Mouse (Mus musculus) spleen, postnatal 4 days (tissue): ENCODE results near the gene Trpm2.
"Not testable (repeated sequence)": the region's sequence is repeated elsewhere in the genome, so short reads cannot be mapped to it uniquely, and the experiment has no call there.

ENCODE experiments used
- DNase-seq, 2 experiments: peaks; one replicate each; pipeline ENCODE4 v3.0.0; 2022; ENCODE audit warnings: low spot score in 2 of 2

Gene Trpm2

DNA sequence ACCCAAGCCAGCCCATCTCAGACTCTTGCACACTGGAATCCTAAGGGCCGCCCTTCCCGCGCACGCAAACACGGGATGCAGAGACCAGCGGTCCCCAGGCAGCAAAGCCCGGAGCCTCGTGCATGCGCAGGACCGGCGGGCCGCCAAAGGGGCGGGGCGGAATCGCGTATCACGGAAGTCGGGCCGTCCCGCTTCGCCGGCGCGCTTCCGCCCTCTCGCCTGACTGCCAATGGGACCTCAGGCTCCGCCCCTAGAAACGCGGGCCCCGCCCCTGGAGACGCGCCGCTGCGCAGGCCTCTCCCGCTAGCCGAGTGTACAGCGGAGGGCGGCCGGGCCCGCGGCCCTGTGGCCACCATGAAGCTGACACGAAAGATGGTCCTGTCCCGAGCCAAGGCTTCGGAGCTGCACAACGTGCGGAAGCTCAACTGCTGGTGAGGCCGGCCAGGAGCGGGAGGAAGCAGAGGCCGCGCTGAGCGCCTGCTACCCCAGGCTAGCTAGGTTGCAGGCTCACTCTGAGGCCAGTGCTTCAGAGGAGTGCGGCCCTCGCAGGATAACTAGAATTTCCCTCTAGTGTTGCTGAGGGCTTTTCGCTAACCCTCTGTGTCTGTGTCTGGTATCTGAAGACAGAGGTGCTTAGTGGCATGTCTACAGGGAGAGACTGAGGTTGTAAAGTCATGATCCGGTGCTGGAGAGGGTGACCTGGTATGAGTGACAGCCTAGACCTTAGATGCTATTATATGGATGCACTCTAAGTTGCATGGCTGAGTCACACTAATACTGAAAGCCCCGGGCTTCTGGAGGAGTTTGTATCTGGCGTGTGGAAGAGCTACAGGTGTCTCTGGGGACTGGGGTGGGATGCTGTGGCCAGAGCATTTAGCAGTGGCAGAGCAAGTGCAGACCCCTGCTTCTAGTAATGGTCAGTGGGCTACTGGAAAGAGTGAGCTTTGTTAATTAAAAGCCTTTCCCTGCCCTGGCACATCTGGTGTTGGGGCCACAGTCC is 8.3 kb upstream of the Trpm2 start, which contains the start of gene 1810043G02Rik:
TSS of gene 1810043G02Rik (plus strand) at position 174 of the 1,000 bp plus-strand sequence.
- DNase-seq = peak; percentile 100

DNA sequence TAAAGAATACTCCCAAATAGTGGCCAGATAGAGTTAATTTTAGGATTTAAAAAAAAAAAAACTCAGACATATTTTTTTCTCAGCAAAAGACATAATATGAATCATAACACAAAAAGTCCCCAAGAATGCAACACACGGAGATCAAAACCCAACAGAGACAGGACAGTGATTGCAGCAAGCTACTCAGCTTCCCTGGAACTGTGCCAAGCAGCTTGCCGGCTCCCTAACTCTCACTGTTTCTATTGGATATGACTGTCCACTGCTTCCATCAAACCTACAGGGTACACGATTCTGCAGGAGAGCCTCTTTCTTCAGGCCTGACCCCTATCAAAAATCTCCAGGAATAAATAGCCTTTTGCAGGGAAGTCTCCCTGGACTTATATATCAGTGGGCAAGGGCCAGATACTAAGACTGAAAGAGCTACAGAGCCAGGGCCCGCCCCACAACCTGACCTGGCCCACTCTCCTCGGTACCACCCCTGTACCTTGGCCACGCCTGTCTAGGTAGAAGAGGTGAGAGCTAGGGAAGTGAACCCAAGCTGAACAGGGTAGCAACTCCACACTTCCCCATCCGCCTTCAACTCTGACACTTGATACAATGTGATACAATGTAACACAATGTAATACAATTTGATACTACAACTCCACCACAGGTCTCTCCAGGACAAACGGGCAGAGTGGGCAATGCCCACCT is 6.2 kb upstream of the Trpm2 start:
- no peak for DNase-seq

DNA sequence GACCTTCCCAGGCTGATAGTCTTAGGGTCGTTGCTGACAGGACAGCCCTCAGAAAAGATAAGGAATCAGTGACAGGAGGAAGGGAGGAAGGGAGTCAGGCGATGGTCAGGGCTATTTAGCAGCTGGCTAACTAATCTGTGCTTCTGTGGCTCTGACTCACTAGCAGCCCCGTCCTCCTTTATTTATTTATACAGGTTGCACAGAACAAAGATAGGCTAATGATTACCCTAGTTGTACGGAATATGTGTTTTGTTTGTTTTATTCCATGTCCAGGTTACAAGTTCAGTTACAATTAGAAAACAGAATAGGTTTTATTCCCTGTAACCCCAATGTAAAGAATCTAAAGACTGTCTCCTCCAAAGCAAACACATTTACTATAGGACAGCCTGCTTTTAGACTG is 5.3 kb upstream of the Trpm2 start:
- no peak for DNase-seq

DNA sequence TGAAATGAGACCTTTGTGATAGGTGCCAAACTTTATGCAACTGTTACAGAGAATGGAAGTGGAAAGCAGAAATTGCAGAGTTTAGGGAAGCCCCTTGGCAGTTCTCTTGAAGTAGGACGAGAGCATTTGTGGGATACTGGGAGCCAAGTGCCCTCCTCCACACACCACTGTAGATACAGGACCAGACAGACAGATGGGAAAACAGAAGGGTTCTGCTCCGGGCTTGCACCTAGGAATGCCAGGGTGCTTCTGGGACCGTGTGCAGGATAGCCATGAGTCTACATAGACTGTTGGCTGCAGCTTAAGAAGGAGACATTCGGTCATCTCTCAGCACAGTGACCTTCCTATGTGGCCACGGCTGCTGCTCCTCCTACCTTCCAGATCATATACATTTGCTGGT is 4.4 kb upstream of the Trpm2 start:
- no peak for DNase-seq

DNA sequence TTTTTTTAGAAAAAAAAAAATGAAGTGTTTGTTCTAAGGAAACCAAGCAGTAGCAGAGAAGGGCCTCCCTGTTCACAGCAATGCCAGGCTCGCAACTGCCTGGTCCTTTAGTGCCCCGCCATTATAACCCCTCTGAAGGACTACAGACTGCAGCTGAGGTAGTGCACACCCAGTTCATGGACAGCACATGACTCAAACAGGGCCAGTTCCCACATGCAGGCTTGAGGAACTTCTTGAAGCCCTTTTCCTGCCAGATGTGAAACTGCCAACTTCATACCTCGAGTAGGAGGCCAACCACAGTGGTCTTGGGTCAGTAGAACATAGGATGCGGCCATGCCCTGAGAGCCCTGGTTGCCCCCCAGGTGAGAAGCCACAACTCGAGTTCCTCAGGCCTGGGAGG is 4.0 kb upstream of the Trpm2 start:
- no peak for DNase-seq

DNA sequence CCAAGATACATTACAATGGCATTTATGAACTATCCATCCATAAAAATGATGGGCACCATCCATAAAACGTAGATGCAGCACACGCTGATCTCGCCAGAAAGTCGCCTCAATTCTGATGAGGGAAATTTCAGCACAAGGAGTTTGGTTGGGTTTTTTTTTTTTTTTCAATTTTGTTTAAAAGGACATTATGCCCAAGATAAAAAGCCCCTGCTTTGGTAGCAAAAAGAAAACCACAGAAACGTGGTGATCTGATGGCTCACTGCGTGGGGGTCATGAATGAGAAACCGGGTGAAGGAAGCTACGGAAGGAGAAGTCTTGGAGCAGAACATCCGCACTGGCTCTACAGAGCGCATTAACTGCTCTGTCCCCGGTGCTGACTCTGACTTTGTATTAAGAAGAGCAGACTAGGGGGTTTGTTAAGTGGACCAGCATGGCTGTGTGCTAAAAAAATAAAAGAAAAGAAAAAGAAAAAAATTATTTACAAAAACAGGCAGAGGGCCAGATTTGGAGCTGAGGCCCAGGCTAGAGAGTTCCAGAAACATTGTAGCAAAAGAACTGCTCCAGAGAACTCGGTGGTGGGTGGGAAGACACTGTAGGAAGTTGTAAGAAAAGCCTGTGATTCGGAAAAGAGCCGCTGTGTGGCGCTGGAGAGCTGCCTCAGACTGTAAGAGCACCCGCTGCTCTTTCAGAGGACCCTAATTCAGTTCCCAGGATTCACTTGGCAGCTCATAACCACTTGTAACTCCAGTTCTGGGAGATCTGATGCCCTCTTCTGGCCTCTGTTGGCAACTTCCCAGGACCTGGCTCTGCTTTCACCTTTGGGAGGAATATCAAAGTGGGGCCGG is 1.6 kb upstream of the Trpm2 start:
- peak; percentile 45 to 77 for DNase-seq

DNA sequence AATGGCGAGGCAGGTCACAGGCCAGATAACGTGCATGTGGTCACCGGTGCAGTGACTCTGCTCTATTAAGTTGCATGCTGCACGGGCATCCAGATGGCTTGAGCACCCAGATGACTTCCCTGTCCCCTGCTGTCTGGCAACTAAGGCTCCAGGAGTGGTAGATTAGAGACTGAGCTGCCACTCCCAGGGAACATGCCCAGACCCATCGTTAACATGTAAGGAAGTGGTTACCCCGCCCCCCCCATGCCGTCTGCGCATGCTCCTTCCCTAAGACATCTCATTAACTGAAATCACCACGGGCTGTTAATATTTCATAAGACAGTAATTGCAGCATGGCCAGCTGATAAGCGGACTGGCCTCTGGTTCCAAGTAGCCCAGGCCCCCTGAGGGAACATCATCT is 828 bp upstream of the Trpm2 start:
- DNase-seq = peak; percentile 39 to 70

DNA sequence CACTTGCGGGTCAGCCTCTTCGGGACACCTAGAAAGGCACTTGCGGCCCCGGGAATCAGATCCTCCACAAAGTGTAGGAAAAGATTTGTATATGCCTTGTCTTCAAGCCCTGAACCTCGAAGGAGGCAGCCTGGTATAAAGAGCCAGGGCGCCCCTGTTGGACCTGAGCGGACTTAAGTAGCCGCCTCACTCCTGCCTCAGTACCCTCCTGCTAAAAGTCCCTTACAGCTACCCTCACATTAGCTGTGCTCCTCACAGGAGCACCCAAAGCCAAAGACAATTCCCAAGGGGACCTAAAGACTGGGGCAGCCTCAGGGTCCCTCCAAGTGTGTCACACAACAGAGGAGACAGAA is 414 bp downstream of the Trpm2 start:
- DNase-seq = peak in 1 of 2 experiments; percentile 60

DNA sequence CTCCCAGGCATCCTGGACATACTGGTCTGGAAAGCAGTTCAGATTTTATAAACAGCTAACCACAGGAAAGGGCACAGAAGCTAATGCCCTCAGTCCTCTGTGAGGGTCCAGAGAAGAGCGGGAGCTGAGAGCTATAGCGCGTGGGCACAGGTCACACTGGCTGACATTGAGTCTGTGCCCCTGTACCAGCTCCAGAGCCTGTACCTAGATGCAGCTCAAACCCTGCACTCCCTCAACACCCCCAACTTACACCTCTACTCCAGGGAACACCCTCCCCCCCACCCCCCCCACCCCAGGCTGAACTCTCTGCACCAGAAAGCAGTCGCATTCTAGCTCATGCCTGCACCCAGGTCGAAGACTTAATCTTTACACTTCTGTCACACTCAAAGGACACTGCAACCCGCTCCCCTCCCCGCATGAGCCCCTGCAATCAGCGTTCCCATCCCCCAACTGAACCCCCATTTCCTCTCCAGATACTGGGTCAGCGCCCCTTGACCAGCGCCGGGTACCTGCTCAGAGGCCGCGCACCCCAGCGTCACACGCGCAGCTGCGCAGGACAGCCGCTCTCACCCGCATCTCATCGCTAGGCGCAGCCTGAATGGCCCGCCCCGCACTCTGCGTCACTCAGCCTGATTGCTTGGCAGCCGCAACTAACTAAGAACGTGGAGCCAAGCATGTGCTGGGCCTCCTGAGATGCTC is 940 bp downstream of the Trpm2 start:
- peak; percentile 31 to 73 for DNase-seq

DNA sequence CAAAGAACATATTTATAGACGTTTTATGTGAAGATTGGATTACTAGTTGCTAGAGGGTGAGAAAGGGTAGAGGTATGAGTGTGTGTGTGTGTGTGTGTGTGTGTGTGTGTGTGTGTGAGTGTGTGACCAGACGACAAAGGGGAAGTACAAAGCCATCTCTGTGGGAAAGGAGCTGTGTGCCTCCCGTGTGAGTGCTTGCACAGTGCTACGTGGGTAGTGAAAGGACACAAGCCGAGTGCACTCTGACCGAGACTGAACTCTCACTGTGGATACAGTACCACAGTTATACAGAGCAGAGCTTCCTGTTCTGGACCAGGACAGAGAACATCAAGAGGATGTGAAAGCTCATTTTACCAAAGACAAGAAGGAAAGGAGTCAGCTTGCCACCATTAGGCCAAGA is 6.4 kb downstream of the Trpm2 start:
- no peak for DNase-seq

DNA sequence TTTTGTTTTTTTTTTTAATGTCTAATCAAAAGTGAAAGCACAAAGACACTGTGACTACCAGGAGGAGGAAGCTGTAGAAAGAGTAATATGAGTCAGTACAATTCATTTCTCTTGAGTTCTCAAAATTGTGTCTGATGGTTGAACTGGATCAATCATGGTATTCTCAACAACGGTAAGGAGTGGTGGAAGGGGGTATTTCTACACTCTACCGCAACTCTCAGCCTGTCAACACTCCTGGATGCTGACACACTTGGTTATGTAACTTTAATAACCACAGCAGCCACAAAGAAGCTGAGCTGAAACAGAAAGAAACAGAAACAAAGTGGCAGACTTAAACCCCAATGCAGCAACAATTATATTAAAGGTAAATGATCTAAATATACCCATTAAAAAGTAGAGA is 7.6 kb downstream of the Trpm2 start:
- no peak for DNase-seq

DNA sequence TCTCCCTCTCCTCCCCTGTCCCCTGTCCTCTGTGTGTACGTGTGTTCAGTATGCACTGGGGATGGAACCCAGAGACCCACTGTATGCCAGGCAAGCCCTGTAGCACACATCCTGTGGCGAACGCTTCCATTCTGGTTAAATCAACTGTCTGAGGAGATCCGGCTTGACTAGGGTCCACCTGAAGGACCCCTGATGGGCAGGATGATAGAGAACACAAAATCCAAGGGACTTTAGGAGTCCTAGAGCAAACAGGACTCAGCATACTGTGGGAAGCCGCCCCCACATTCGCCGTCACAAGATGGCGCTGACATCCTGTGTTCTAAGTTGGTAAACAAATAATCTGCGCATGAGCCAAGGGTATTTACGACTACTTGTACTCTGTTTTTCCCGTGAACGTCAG is 19.9 kb downstream of the Trpm2 start:
- DNase-seq = not testable (repeated sequence)

DNA sequence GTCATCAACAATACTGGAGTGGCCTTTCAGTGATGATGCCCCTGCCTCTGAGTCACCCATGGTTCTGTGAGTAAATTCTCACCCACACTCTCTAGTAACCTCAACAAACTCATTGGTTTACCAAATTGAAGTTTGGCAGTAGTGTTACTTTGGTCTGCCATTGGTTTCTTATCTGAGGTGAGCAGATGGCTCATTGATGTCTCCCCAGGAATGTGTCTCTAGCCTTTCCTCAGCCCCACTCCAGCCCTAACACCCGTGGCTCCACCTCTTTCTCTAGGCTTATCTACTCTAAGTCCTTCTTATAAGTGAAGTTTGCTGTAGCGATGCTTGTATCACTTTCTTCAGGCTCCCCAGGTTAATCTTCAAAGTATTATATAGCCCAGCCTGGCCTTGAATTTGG is 30.7 kb downstream of the Trpm2 start:
- no peak for DNase-seq

DNA sequence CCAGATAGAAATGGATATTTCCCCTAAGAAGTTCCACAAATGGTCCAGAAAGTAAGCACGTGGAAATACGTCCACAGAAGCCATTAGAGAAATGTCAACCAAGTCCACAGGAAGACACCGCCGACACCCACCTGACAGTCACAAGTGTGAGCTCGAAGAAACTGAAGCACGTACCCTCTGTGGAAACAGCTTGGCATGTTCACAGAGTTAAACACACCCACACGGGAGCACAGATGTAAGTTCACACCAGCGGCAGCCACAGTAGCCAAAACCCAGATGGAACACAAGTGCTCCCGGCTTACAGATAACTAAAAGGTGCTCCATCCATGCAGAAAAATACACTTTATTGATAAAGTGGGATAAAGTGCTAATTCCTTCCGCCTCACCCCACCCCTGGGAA is 43.0 kb downstream of the Trpm2 start:
- DNase-seq = no peak

DNA sequence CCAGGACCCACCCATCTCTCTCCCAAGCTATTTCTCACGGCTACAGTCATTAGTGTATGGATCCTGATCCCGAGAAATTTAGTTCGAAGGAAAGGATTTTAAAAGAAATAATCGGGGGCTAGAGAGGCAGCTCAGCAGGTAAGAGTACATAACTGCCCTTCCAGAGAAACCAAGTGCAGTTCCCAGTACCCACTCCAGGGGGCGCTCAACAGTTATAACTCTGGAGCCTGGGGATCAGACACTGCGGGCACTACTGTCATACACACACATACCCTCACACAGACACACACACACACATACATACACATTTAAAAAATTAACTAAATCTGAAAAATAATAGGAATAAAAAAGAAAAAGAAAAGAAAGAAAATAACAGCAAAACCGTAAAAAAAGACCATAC is 44.2 kb downstream of the Trpm2 start:
- peak; percentile 61 to 86 for DNase-seq

DNA sequence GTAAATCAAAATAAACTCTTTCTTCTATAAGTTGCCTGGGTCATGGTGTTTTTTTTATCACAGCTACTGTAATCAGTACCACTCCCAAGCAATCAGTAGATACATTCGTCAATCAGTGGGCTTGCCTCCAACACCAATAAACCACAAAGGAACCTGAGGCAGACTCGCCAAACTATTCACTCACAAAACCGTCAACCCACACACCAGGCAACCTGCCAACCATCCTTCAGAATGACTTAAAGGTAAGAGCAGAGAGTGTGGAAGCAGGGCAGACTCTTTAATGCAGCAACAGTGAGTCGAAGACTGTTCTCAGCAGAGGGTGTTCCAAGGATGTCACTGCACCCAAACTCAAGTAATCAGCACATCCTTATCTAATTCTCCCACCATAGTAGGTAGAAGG is 47.7 kb downstream of the Trpm2 start:
- no peak for DNase-seq

DNA sequence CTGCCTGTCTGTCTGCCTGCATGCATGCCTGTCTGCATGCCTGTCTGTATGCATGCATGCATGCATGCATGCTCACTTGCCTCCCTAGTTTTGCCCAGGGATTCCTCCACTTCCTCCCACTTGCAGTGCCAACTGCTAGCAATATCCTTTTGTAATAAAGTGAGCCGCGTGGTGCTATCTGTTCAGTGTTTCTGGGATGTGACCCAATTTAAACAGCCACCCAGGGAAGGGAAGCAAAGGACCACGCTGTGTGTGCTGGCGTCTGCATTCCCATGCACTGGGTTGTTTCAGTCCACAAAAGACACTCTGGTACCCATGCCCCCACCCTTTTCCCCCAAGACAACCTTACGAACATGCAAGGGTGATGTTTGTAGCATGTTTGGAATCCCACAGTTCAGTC is 49.4 kb downstream of the Trpm2 start:
- DNase-seq = no peak

DNA sequence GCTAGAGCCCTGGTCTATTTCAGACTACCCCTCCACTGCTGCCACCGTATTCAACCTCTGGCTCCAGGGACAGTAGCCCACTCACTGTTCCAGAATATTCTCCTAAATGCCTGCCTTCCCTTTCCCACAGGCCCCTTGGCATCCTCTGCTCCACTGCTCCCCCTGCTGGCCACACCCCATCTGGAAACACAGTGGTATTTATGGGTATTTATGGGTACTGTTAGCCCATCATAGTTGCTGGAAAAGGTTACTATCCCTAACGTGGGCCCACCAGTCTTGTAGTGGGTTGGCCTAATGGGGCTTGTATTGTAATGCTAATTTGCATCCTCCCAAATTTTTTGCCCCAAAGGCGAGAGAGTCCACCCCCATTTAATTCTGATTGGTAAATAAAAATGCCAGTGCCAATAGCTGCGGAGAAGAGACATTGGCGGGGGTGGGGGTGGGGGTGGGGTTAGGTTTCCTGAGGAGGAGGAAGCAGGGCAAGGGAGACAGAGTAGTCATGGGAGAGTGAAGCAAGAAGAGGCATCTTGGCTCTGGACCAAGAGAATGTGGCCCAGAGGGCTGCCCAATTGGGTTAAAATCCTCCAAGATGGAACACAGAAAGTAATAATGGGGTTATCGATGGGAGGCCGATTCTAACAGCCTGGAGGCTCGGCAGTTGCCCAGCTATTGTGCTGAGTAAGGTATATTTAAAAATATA is 53.6 kb downstream of the Trpm2 start:
- peak; percentile 49 to 86 for DNase-seq

DNA sequence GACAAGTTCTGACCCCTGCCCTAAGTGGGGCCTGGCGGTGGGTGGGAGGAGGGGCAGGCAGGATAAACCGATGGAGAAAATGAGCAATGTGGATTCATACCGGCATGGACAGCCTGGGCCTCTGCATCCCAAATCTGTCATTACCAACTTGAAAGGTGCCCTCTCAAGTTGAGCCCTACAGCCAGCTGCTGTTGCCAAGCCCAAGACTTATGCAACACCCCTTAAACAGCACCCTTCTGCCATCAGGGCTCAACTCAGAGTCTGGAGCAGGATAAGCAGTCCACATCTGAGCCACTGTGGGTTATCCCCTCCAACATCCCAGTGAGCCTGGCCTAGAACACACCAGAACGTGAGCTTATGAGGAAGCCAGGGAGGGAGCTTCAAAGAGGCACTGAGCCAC is 57.1 kb downstream of the Trpm2 start:
- DNase-seq = no peak

DNA sequence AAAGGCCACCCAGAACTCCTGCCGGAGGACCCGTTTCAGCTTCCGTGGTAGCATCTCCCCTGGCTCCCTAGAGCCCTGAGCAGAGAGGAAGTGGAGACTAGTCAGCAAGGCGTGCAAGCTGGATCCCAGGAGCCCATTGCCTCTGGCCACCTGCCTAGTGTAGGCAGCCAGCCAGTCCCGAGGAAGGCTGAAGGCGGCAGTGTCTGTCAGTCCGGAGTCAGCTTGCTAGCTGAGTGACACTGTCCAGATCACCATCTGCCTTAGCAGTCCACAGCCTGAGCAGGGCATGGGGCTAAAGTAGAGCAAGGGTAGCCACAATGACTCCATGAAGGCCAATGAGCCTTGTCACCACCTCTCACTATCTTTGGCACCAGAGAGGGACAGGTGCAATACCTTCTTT is 57.8 kb downstream of the Trpm2 start:
- DNase-seq = no peak
